In genomic region chr5:33997051-33997741, GRCm38 (mm10) we compare ENCODE assay signal across 7 mouse cellular contexts. TPM values are rescaled to one million over a fixed set of nuclear protein-coding genes. Genes with fewer than 3 reads are reported as not detected.
A peak's percentile ranks its signal among the peaks of the same experiment; 100 is the strongest.
DNase-seq lines count a peak whose midpoint lies in the region; ATAC-seq lines count a peak whose summit lies in the region.

No protein-coding gene starts in this region.

- H3K36me3 ChIP-seq in forebrain, embryonic 16.5 days (ENCODE audit: control insufficient read depth, insufficient read depth) = no peaks in the 10 kb centered on the region
- peaks cover 14% of the 10 kb centered on the region; the same call in 1 of the 2 replicates for H3K36me3 ChIP-seq in hindbrain, embryonic 15.5 days

- no peaks in the 10 kb centered on the region for H3K27me3 ChIP-seq in forebrain, embryonic 16.5 days (replicated peaks; ENCODE audit: control insufficient read depth, insufficient read depth, low read length)
- no peaks in the 10 kb centered on the region for H3K27me3 ChIP-seq in hindbrain, embryonic 15.5 days

- H3K4me1 ChIP-seq in forebrain, embryonic 16.5 days (replicated peaks; ENCODE audit: control insufficient read depth, insufficient read depth, low read length) = peaks cover 34% of the 10 kb centered on the region
- peaks cover 41% of the 10 kb centered on the region for H3K4me1 ChIP-seq in hindbrain, embryonic 15.5 days (replicated peaks)

- peak; percentile 39 for ATAC-seq in forebrain, embryonic 16.5 days
- ATAC-seq in hindbrain, embryonic 15.5 days (ENCODE audit: low FRiP score, low read depth) = peak; percentile 16; the same call in 1 of the 2 replicates

- peak overlapping the region; percentile 65 for H3K4me2 ChIP-seq in forebrain, embryonic 16.5 days (ENCODE audit: low read length)
- peak overlapping the region; percentile 85 for H3K4me2 ChIP-seq in hindbrain, embryonic 15.5 days

- no peaks in the 10 kb centered on the region for H3K9me3 ChIP-seq in forebrain, embryonic 16.5 days (ENCODE audit: control insufficient read depth, low read length)
- no peaks in the 10 kb centered on the region for H3K9me3 ChIP-seq in hindbrain, embryonic 15.5 days

- H3K9ac ChIP-seq in forebrain, embryonic 16.5 days (replicated peaks; ENCODE audit: low read depth, low read length) = peak overlapping the region; percentile 94
- peak overlapping the region; percentile 83 for H3K9ac ChIP-seq in hindbrain, embryonic 15.5 days

- peak overlapping the region; percentile 98 for H3K27ac ChIP-seq in forebrain, embryonic 16.5 days (ENCODE audit: low read length)
- peak overlapping the region; percentile 99 for H3K27ac ChIP-seq in hindbrain, embryonic 15.5 days (replicated peaks)

- peak overlapping the region; percentile 91 for H3K4me3 ChIP-seq in forebrain, embryonic 16.5 days (replicated peaks; ENCODE audit: low read length)
- H3K4me3 ChIP-seq in hindbrain, embryonic 15.5 days = peak overlapping the region; percentile 99

- peak; percentile 57 for DNase-seq in ZHBTc4 (ENCODE audit: low read depth, low spot score)
- peak; percentile 81 for DNase-seq in cerebellum, adult 11-12 months
- DNase-seq in left cerebral cortex, adult 18-20 months (ENCODE audit: low spot score in 2 of 2) = peak; percentile 77 to 86
- DNase-seq in lung, postnatal 25 days (ENCODE audit: low spot score) = peak; percentile 21
- peak; percentile 79 for DNase-seq in right cerebral cortex, postnatal 4 days

- under 1% methylated on average over 77 of the region's 80 CpGs for WGBS in forebrain, embryonic 16.5 days
- WGBS in hindbrain, embryonic 15.5 days = under 1% methylated on average over 75 of the region's 80 CpGs

RNA-seq across cellular contexts. Expression of gene Nat8l, which starts 1.4 kb away (rescaled TPM):
- polyA plus RNA-seq in forebrain, embryonic 16.5 days (2015; fragmentation: Nextera tagmentation; extraction: Ambion mirVana) = 3.8 and 4.7 TPM in 2 replicates
- polyA plus RNA-seq in hindbrain, embryonic 15.5 days (2015; fragmentation: Nextera tagmentation; extraction: Ambion mirVana) = 6.2 TPM in 2 replicates
- 100 to 1,000 TPM; 208 to 236 TPM for total RNA-seq in left cerebral cortex, adult 18-20 months (2021)

RNA-seq across cellular contexts. Expression of gene Gm1673, which starts 14.0 kb away (rescaled TPM):
- 435 and 524 TPM in 2 replicates for polyA plus RNA-seq in forebrain, embryonic 16.5 days (2015; fragmentation: Nextera tagmentation; extraction: Ambion mirVana)
- polyA plus RNA-seq in hindbrain, embryonic 15.5 days (2015; fragmentation: Nextera tagmentation; extraction: Ambion mirVana) = 598 and 652 TPM in 2 replicates
- 10 to 100 TPM; 81.6 to 83.0 TPM for total RNA-seq in left cerebral cortex, adult 18-20 months (2021)

Comparison
In these comparisons a context has a peak if more than half of its experiments do, and no peak if none do; other contexts are left out.
1. Peak in every context shown above with its lines: DNase-seq, ATAC-seq, H3K4me3 ChIP-seq and H3K27ac ChIP-seq.
2. DNase-seq: peak in every context shown above with its lines; median percentile 82 in left cerebral cortex, adult 18-20 months; 81 in cerebellum, adult 11-12 months; 79 in right cerebral cortex, postnatal 4 days; 57 in ZHBTc4; 21 in lung, postnatal 25 days.